Mouse (Mus musculus): Measurements from ENCODE around the gene Cdk19.

- no peak for TF ChIP-seq CTCF (IDR thresholded peaks at IDR 0.05; ENCODE audit: extremely low read depth, insufficient read length, insufficient replicate concordance, low read depth, low read length)
- no peak for TF ChIP-seq POLR2A (IDR thresholded peaks at IDR 0.05; ENCODE audit: low read depth, low read length)
Observed at GRCm38 (mm10) chr10:40524991-40525390, 185.6 kb downstream of the Cdk19 start.
